Mouse (Mus musculus) left cerebral cortex, adult 2 months (tissue): Measurements from ENCODE around the gene Ctsz. TPM values are rescaled to one million over a fixed set of nuclear protein-coding genes. Genes with fewer than 3 reads are reported as not detected.

Experiments
- DNase-seq, 2 experiments: peaks; one replicate each; pipeline ENCODE4 v3.0.0; 2021 to 2022; ENCODE audit warnings: low spot score in 2 of 2, mixed read lengths in 1 of 2; ENCODE audit errors: extremely low spot score in 1 of 2
- H3K27ac ChIP-seq: fragments of 200-600 bp; 2 replicates; pipeline ENCODE4 v1.8.1; 2022
- H3K4me3 ChIP-seq: fragments of 200-600 bp; 2 replicates; pipeline ENCODE4 v1.8.1; 2022
- CTCF ChIP-seq: fragments of 200-600 bp; IDR thresholded peaks from 2 replicates; pipeline ENCODE4 v1.8.1; 2022; ENCODE audit warnings: antibody characterized with exemption, mild to moderate bottlenecking, moderate library complexity
- intact Hi-C: fragments of 180-260 bp; cut with DNase I; formaldehyde crosslinking; loops from one replicate; pipeline ENCODE4 v1.15.1; 2025
- total RNA-seq, 2 experiments: library from RNA; stranded (reverse); gene quantifications; 2 replicates each; pipeline ENCODE4 v1.2.3; 2021

The Ctsz gene
- total RNA-seq, 2 experiments from 2014 or later = 33.6 to 34.3 TPM

DNA sequence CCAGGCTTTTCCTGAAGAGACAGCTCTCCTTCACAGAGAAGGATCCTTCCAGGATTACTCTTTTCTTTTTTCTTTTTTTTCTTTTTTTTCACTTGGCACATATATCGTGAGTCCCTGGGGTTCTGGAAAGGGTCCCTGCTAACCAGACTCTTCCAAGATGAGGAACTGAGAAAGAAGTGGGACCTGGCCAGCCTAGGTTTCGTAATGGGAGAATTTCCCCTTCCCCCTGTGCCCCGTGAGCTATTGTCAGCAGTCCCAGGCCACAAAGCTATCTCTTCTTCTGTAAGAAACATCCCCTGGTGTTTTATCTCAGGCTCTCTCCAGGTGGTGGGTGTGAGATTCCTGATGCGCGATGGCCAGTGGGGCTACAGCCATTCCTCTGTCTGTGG is 605 bp upstream of the Ctsz start:
- no peak for TF ChIP-seq CTCF
- Histone ChIP-seq H3K27ac (peak overlapping the region; percentile 26; the same call in 1 of the 2 replicates), H3K4me3 (no peak overlapping the region)
- intact Hi-C loops = no loop called here
- no peak for DNase-seq

DNA sequence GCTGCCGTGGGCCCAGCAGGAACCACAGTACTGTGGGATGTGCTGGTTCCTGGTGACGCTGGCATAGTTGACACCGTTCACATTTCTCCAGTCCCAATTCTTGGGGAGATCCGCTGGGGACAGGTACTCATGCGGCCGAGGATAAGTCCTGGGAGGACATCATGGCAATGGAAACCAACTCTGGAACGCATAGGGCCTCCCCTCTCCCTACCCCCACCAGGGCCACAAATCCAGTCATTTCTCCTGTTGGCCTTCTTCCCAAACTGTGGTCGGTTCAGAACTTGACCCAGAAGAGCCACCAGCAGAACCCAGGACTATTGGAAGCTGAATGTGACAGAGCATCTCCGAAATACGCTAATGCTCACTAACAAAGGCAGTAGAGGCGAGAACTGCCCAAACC is 658 bp downstream of the Ctsz start:
- intact Hi-C loops = no loop called here
- no peak for DNase-seq
- no peak for TF ChIP-seq CTCF
- H3K27ac ChIP-seq = peak overlapping the region; percentile 51; the same call in 1 of the 2 replicates
- peak overlapping the region; percentile 57 for H3K4me3 ChIP-seq

DNA sequence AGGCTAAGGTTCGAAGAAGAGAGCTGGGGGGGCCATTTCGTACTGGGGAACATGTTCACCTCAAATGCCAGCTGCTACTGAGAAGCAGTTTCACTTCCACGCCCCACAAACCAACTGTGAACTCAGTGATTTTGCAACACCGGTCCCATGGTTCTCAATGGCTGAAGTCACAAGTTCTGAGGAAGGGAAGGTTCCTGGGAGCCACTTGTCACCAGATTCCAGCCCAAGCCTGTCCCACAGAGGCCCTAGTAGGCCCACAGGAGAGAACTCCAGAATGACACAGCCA is 1.2 kb downstream of the Ctsz start:
- no peak for TF ChIP-seq CTCF
- DNase-seq = no peak
- H3K27ac ChIP-seq = no peak overlapping the region
- intact Hi-C loops = no loop called here
- no peak overlapping the region for H3K4me3 ChIP-seq

- TF ChIP-seq CTCF = no peak
- DNase-seq = no peak
- Histone ChIP-seq H3K4me3 (no peak overlapping the region), H3K27ac (no peak overlapping the region)
- intact Hi-C loops = no loop called here
Observed at GRCm38 (mm10) chr2:174436916-174437696, 1.7 kb downstream of the Ctsz start.

GRCm38 (mm10) chr2:174436076-174436701 is 2.6 kb downstream of the Ctsz start:
- intact Hi-C loops = no loop called here
- H3K27ac ChIP-seq = no peak overlapping the region
- TF ChIP-seq CTCF = no peak
- no peak overlapping the region for H3K4me3 ChIP-seq
- DNase-seq = no peak

- intact Hi-C loops = no loop called here
- no peak for TF ChIP-seq CTCF
- H3K27ac ChIP-seq = no peak overlapping the region
- no peak overlapping the region for H3K4me3 ChIP-seq
- no peak for DNase-seq
Observed at GRCm38 (mm10) chr2:174434943-174435342, 3.9 kb downstream of the Ctsz start.

DNA sequence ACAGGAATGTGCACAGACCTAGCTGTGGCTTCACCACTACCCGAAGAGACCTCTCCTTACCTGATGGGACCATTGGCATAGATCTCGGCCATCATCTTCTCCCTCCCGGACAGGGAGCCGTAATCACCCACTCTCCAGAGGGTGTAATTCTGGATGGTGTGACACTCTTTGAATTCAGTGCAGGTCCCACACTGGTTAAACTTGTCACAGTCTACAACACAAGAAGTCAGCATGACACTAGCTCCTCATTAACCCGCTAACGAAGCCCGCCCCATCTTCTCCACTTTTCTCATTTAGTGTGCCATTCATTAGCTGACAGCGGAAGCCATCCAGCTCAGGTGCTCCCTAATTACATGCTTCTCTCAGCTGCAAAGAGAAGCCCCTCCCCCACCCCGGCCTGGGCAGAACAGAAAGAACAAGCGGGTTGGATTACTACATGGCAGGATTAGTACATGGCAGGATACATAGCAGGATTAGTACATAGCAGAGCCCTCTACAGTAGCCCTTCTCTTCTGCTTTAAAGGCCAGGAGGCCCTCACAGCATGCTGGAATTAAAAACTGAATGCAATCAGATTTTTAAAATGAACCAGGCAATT is 9.7 kb downstream of the Ctsz start:
- no peak for DNase-seq
- no peak for TF ChIP-seq CTCF
- Histone ChIP-seq H3K4me3 (no peak overlapping the region), H3K27ac (no peak overlapping the region)
- intact Hi-C loops = no loop called here

DNA sequence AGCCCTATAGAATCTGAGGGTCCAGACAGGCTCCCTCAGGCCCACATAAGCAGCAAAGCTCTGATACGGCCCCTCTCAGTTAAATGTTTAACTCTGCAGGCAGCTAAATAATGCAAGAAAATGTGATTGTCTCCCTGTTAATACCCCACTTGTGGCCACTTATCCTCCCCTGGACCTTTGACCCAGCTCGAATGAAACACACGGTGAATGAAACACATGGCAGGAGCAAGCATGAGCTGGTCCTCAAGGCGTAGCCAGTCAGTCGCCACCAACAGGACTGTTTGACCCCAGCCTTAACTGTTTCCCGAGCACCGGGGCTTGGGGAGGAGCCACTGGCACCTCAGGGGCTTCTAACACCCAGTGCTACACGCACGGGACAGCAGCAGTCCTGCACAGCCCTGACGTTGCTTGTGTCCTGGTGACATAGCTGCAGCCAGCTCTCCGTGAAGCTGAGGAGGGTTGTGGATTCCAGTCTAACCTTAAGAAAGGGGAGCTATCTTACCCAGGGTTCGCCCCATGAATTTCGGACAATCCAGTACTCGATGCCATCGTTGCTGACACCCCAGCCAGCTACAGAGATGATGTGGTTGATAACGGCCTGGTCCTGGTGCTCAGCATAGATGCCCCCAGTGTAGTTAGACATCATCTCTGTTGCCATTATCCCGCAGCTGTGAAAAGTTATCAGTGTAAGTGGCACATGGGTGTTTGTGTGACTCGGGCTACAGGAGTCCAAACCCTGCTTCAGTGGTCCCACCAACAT is 10.6 kb downstream of the Ctsz start:
- Histone ChIP-seq H3K4me3 (no peak overlapping the region), H3K27ac (no peak overlapping the region)
- intact Hi-C loops = no loop called here
- no peak for TF ChIP-seq CTCF
- no peak for DNase-seq

GRCm38 (mm10) chr2:174426856-174427255 is 12.0 kb downstream of the Ctsz start:
- DNase-seq = no peak
- intact Hi-C loops = no loop called here
- TF ChIP-seq CTCF = no peak
- no peak overlapping the region for H3K4me3 ChIP-seq
- no peak overlapping the region for H3K27ac ChIP-seq

- TF ChIP-seq CTCF = no peak
- intact Hi-C loops = no loop called here
- Histone ChIP-seq H3K4me3 (no peak overlapping the region), H3K27ac (no peak overlapping the region)
- DNase-seq = no peak
Observed at GRCm38 (mm10) chr2:174424301-174425085, 14.3 kb downstream of the Ctsz start.

DNA sequence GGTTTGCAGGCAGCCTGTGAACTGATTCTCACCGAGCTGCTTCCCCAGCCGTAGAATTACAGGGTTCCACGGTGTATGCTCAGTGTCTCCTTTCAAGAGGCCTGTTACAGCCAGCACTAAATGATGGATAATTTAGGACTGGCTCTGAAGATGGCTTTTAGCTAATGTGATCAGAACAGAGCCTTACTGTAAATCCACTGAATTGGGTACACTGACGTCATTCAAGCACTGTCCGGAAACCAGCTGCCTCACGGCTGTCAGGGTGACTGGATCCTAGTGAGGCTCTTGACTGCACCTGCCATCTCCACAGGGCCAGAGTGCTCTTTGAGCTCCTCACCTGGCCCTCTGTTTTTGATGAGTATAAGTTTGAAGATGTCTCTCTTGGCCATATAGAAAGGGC is 17.7 kb downstream of the Ctsz start:
- no peak for DNase-seq
- Histone ChIP-seq H3K4me3 (no peak overlapping the region), H3K27ac (no peak overlapping the region)
- intact Hi-C loops = no loop called here
- no peak for TF ChIP-seq CTCF
